Mouse (Mus musculus): ENCODE results near the gene Abcc1.

The Abcc1 gene

GRCm38 (mm10) chr16:14376352-14376751 is 15.0 kb downstream of the Abcc1 start:
- no peak for DNase-seq (ENCODE audit: low spot score)

DNA sequence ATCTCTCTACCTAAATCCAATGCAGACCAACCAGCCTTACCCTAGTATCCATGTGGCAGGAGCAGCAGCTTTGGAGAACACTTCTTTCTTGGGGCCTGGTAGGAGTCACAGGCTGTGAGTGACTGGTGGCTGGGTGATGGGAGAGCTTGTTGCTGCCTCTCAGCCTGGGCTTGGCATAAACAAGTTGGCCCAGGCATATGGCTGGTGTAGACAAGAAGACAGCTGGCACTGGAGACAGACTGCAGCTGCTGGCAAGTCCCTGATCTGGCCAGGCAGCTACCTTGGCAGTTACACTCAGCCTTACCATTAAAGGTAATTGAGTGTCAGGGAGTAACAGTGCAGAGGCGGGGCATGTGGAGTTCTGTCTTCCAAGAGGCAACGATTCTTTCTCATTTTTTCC is 16.0 kb downstream of the Abcc1 start:
- DNase-seq (ENCODE audit: low spot score): no peak

DNA sequence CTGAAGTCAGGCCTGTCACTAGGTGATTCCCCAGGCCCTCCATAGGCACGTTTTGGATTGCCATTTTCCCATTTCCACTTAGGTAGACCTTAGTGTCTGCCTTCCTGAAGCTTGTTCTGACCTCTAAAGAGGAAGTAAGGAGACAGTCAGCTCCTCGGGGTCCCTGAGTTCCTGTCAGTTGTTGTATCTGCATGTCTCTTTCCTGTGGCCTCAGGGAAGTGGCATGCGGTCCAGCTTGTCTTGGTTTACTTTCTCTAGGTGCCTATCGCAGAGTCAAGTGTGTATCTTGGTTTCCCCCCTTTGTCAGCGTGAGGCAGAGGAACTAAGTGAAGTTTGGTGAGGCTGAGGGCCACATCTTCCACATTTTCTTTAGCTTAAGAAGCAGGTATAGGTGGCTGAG is 17.3 kb downstream of the Abcc1 start:
- no peak for DNase-seq (ENCODE audit: low spot score)

DNA sequence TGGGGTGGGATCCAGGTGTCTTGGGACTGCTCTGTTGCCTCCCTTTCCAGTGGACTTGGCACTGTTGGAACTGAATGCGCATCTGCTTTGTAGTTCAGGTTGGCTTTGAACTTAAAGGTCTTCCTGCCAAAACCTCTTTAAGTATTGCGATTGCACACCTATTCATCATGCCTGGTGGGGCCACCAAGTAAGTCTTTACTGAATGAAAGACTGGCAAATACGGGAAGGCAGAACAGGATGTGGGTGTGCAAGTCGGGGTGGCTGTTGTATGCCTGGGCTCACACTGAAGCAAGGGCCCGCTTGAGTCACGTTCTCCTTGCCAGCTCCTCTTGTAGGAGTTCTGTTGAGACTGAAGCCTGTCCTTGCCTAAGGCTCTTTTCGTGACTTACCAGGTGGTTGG is 18.5 kb downstream of the Abcc1 start:
- peak; percentile 57 for DNase-seq (ENCODE audit: low spot score)

DNA sequence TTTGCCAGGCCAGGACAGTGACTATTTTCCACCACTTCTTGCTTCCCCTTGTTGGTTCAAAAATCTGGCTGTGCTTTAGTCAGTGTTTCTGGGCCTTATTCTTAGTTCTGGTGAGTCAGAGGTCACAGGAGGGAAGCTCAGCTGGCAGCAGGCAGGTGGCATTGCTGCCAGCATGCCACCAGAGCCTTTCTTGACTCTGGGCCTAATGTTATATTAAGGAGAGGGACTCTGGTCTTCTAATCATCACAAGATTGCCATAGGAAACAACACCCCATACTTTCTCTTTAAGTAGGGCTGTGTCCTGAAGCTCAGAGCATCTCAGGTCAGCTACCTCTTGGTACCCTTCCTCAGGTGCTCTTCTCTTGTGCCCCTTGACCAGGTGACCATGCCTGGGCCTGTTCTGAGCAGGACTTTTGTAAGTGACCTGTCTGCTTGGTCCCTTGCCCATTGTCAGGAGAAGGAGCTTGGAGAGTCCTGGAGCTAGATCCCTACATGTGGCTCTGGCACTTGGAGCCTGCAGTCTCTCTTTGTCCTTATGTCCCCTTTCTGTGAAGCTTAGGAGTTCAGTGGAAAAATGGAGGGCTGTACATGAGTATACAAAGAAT is 19.8 kb downstream of the Abcc1 start:
- DNase-seq (ENCODE audit: low spot score): no peak

DNA sequence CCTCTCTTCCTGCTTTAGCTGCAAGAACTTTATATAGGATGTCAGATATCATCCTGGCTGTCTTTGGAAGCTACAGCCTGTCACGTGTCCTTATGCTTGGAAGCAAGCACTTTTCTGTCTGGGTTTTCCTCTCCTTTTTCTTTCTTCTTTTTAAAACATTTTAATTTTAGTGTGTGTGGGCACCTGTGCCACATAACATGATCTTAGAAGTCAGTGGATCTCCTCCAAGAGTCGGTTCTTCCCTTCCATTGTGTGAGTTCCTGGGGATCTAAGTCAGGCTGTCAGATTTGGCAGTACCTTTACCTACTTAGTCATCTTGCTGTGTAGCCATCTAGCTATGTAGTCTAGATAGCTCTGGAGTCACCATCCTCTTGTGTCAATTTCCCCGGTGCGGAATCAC is 37.9 kb downstream of the Abcc1 start:
- DNase-seq (ENCODE audit: low spot score): no peak

DNA sequence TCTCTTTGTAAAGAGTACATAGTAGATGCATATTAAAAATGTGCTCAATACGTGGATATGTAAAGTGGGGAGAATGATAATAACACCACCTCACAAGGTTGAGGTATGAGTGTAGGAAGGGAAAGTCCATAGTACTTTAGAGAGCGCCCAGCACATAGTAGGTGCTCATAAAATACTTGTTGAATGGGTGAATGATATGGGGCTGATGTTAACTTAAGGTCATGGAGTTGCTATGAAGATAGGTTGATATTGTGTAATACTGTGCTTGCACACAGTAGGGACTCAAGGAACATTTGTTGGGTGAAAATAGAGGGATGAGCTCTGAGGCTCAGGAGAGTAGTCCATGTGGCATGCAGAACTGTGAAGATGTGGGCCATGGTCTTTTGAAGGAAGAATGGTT is 42.1 kb downstream of the Abcc1 start:
- no peak for DNase-seq (ENCODE audit: low spot score)

DNA sequence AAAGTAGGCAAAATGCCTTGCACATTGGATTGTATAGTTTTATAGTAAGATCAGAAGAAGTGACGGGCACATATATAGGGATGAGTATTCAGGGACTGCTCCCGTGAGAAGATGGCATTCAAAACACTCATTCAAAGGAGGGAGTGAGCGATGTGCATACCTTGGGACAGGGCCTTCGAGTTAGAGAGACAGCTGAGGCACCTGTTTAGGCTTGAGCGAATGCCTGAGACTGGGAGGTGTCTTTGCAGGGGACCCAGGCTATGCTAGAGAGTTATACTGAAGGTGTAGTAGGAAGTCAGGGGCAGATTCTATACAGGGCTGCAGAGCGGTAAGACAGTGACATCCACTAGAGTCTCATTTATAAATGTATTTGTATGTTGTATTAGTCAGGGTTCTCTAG is 44.3 kb downstream of the Abcc1 start:
- no peak for DNase-seq (ENCODE audit: low spot score)

GRCm38 (mm10) chr16:14409124-14409523 is 47.8 kb downstream of the Abcc1 start:
- no peak for DNase-seq (ENCODE audit: low spot score)

GRCm38 (mm10) chr16:14409776-14410175 is 48.4 kb downstream of the Abcc1 start:
- no peak for DNase-seq (ENCODE audit: low spot score)

- DNase-seq (ENCODE audit: low spot score): no peak
Observed at GRCm38 (mm10) chr16:14410611-14411010, 49.3 kb downstream of the Abcc1 start.

DNA sequence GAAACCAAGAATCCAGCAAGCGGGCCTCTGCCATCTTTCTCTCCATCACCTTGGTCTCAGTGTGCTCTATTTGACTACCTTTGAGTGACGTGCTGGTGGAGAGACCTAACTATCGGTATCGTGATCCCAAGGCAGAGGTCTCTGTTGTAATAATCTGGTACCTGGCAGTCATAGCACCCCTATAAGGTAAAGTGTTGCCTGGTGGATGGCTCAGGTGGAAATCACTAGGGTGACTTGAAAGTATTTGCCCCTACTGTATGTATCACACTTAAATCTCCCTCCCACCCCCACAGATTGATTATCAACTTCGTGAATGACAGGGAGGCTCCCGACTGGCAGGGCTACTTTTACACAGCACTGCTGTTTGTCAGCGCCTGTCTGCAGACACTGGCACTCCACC is 49.8 kb downstream of the Abcc1 start:
- no peak for DNase-seq (ENCODE audit: low spot score)

GRCm38 (mm10) chr16:14412551-14412950 is 51.2 kb downstream of the Abcc1 start:
- DNase-seq (ENCODE audit: low spot score): no peak

DNA sequence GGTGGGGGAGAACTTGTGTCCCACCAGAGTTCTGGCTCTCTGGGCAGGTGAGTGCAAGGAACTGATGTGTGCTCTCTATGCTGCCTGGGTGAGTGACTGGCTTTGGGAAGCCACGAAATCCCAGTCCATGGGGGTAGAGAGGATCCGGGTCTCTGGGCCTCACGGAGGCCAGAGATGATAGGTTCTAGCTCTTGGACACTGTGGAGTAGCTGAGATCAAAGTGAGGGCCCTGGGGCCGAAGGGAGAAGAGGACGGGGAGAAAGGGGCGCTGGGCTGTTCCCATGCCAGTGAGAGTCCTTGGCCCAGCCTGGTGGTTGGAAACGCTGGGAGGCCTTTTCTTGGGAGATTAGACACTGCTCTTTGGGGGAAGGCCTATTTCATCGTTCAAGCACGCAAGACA is 53.8 kb downstream of the Abcc1 start:
- no peak for DNase-seq (ENCODE audit: low spot score)

DNA sequence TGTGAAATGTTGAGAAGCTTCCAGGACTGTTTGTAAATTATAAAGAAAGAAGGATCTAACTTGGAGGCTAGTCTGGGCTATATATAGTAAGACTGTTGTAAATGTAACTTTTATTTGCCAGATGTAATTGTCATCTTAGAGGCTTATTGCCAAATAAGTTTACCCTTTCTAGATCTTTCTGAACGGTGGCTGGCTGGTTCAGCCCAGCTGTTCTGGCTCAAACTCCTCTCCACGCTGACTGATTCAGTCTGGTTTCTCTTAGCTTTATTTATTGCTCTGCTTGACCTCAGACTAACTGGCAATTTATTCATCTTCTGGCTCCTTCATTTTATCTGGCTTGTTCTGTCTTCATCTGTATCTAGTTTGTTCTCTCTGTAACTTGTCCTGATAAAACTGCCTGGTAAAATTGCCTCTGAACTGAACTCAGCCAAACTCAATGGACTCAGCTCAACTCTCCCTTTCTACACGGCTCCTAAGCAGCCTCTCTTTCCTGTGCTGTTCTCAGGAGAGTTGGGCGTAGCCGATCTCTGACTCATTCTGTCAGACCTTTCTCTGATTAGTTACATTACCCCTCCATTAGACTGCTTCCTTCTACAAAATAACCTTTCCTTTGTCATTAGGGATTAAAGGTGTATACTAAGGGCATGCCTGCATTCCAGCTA is 55.7 kb downstream of the Abcc1 start:
- DNase-seq (ENCODE audit: low spot score): no peak

DNA sequence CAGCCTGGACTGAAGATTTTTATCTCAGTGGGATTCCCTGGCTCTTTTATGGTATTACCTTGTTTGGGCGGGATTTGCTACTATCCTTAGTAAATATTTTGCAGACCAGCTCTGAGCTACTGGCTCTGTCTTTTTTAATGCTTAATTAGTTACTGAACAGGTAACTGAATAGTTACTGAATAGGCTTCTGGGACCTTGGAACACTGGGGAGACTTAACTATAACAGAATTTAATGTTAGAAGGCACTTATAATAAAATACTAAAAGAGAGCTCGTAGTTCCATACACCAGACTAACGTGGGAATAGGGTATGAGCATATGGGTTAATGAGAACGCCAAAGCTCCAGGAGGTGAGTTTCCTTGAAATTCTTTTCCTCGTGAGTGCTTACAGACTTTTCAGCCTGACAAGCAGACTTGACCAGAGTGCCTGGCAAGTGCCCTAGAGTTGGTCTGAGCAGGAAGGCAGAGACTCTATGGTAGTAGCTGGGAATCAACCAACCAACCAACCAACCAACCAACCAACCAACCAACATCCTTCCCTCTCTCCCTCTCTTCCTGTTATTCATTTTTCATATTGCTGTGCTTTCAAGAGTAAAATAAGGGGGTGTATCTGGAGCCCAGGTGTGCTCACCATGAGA is 59.3 kb downstream of the Abcc1 start:
- DNase-seq (ENCODE audit: low spot score): no peak

- DNase-seq (ENCODE audit: low spot score): no peak
Observed at GRCm38 (mm10) chr16:14422081-14422480, 60.7 kb downstream of the Abcc1 start.

- no peak for DNase-seq (ENCODE audit: low spot score)
Observed at GRCm38 (mm10) chr16:14429371-14429770, 68.0 kb downstream of the Abcc1 start.

DNA sequence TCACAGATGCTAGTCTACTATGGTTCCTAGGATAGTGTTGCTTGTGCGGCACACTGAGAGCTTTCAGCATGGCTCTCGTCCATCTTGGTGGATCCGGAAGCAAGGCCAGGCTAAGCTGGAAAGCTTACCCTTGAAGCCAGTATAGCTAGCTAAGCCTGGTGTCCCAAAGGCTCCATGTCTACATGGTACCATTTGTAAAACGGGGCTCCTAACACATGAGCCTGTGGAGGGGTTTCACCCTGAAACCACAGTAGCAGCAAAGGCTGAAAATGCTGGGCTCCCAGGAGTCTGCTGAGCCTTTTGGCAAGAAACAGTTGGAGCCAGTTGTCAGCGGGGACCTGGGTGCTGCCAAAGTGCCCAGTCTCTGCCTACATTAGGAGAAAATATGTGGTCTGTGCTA is 71.6 kb downstream of the Abcc1 start:
- DNase-seq (ENCODE audit: low spot score): no peak

DNA sequence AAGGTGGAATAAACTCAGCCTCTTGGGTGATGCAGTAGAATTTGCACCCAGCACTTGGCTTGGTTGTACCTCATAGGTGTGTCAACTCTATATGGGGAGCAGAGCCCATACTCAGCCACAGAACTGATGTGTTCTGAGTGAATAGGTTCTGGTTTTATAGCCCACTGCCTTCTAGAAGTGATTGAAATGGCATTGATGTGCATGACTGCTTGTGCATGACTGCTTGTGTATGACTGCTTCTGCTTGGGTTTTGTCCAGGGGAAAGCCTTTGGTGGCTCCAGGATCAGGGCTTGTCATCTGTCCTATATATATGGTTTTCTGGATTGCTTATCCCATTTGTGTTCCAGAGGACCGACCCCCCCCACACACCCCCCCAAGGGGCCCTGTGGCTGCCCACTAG is 74.2 kb downstream of the Abcc1 start:
- no peak for DNase-seq (ENCODE audit: low spot score)

GRCm38 (mm10) chr16:14437446-14437982 is 76.2 kb downstream of the Abcc1 start:
- no peak for DNase-seq (ENCODE audit: low spot score)

DNA sequence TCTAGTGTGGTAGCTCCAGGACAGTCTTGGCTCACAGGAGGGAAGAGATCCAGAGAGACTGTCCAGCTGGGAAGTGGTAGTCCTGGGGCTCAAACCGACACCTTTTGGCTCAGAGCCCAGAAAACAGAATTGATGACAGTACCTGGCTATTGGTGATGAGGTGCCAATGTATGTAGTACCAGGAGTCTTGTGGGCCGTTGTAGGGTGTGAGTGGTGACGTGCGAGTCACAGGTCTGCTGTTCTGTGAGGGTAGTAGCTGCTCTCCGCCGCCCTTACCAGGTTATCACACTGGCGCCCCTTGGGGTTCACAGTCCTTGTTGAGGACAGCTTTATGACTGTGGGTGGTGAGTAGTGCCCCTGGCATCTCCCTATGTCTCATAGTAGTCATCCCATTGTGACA is 77.2 kb downstream of the Abcc1 start:
- DNase-seq (ENCODE audit: low spot score): no peak

DNA sequence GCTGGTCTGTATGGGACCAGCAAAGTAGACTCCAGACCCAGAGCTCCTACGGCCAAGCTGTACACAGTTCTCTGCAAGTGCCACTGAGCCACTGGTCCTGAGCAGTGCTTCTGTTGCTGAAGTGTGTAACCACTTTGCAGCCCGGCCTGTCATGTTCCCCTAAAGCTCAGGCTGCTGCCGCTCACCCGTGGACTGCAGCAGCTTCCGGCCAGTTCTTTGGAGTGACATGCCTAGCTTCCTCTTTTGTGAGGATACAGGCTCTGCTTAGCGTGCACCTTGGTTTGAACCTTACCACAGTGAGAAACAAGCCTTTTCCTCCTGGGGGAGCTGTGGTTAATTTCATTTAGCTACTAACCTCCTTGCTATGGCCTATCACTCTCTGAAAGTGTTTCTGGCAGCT is 77.7 kb downstream of the Abcc1 start:
- no peak for DNase-seq (ENCODE audit: low spot score)
